In the genomic region with DNA sequence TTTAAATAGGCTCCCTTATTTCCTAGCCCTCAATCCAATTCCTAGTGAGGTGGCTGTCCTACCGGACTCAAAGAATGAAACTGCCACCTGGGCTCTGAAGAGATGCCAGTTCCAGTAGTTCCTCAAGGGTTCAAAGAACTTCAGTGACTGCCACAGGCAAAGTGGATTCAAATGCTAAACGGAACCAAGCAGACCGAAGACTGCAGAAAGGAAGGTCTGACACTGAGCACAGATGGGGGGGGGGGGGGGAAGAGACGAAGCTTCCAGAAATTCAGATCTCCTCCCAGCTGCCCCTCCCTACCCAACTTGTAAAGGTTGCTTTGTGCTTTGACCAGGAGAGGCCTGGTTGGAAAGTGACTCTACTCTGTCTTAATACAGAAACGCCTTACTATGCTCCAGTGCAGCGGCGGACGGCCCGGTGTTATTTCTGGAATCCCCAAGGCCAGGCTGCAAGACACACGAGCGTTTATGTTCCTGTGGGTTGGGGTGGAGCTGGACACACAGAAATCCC, we compare ENCODE assay signal across 8 mouse cellular contexts. TPM values are rescaled to one million over a fixed set of nuclear protein-coding genes. Genes with fewer than 3 reads are reported as not detected.
A peak's percentile ranks its signal among the peaks of the same experiment; 100 is the strongest.
DNase-seq lines count a peak whose midpoint lies in the region; ATAC-seq and TF ChIP-seq lines count a peak whose summit lies in the region.

No protein-coding gene starts in this region.

- TF ChIP-seq CTCF in ES-Bruce4 (IDR thresholded peaks at IDR 0.05; ENCODE audit: low read depth, low read length): no peak
- TF ChIP-seq CTCF in cerebellum, adult 2 months (IDR thresholded peaks at IDR 0.05; ENCODE audit: borderline replicate concordance, insufficient read depth, low read depth, low read length): no peak

- H3K9me3 ChIP-seq in kidney, embryonic 14.5 days (ENCODE audit: control insufficient read depth, low read length): no peaks in the 10 kb centered on the region
- H3K9me3 ChIP-seq in ES-Bruce4 (replicated peaks; ENCODE audit: control insufficient read depth, insufficient read depth, low read length, poor library complexity, severe bottlenecking): no peaks in the 10 kb centered on the region
- no peaks in the 10 kb centered on the region for H3K9me3 ChIP-seq in heart, embryonic 15.5 days (replicated peaks)
- H3K9me3 ChIP-seq in limb, embryonic 11.5 days (ENCODE audit: control insufficient read depth, low read length): no peaks in the 10 kb centered on the region

- DNase-seq in kidney, adult 8-10 months: no peak
- DNase-seq in cerebellum, adult 2 months: peak; percentile 55 to 64
- DNase-seq in limb, embryonic 11.5 days (ENCODE audit: low spot score): peak; percentile 25
- peak; percentile 25 for DNase-seq in right cerebral cortex, postnatal 14 days
- DNase-seq in urinary bladder, adult 2 months (ENCODE audit: low spot score): no peak

- peaks cover 15% of the 10 kb centered on the region; the same call in 1 of the 2 replicates for H3K4me1 ChIP-seq in kidney, embryonic 14.5 days (ENCODE audit: control insufficient read depth, insufficient read depth, low read length)
- no peaks in the 10 kb centered on the region for H3K4me1 ChIP-seq in ES-Bruce4 (ENCODE audit: control insufficient read depth, insufficient read depth, low read length)
- H3K4me1 ChIP-seq in cerebellum, adult 2 months (ENCODE audit: control insufficient read depth, insufficient read depth, low read length): no peaks in the 10 kb centered on the region
- peaks cover 27% of the 10 kb centered on the region for H3K4me1 ChIP-seq in heart, embryonic 15.5 days (replicated peaks)
- H3K4me1 ChIP-seq in limb, embryonic 11.5 days (ENCODE audit: control insufficient read depth, insufficient read depth, low read length): no peaks in the 10 kb centered on the region

- H3K4me2 ChIP-seq in kidney, embryonic 14.5 days (replicated peaks; ENCODE audit: low read depth, low read length): peak overlapping the region; percentile 56
- peak overlapping the region; percentile 80 for H3K4me2 ChIP-seq in heart, embryonic 15.5 days
- peak overlapping the region; percentile 58 for H3K4me2 ChIP-seq in limb, embryonic 11.5 days (ENCODE audit: low read depth, severe bottlenecking)

- H3K27me3 ChIP-seq in kidney, embryonic 14.5 days (ENCODE audit: control insufficient read depth, insufficient read depth, low read length): no peaks in the 10 kb centered on the region
- no peaks in the 10 kb centered on the region for H3K27me3 ChIP-seq in ES-Bruce4 (ENCODE audit: control insufficient read depth, insufficient read depth, low read length, poor library complexity, severe bottlenecking)
- no peaks in the 10 kb centered on the region for H3K27me3 ChIP-seq in cerebellum, adult 2 months (ENCODE audit: control insufficient read depth, insufficient read depth, low read length)
- no peaks in the 10 kb centered on the region for H3K27me3 ChIP-seq in heart, embryonic 15.5 days
- no peaks in the 10 kb centered on the region for H3K27me3 ChIP-seq in limb, embryonic 11.5 days (ENCODE audit: control insufficient read depth, insufficient read depth, low read length)

- no peak for ATAC-seq in kidney, embryonic 14.5 days (ENCODE audit: low FRiP score, low TSS enrichment)
- no peak for ATAC-seq in heart, embryonic 15.5 days (replicated peaks; ENCODE audit: insufficient number of reproducible peaks, insufficient read depth, low FRiP score, low read depth)
- no peak for ATAC-seq in limb, embryonic 11.5 days (ENCODE audit: insufficient number of reproducible peaks, low FRiP score, low TSS enrichment, low read depth)

- peak overlapping the region; percentile 92; the same call in 1 of the 2 replicates for H3K4me3 ChIP-seq in kidney, embryonic 14.5 days (ENCODE audit: low read length)
- peak overlapping the region; percentile 47 for H3K4me3 ChIP-seq in ES-Bruce4 (ENCODE audit: low read depth, low read length)
- peak overlapping the region; percentile 11 for H3K4me3 ChIP-seq in cerebellum, adult 2 months (replicated peaks; ENCODE audit: insufficient read depth, low read depth, low read length)
- H3K4me3 ChIP-seq in heart, embryonic 15.5 days: peak overlapping the region; percentile 79
- H3K4me3 ChIP-seq in limb, embryonic 11.5 days (ENCODE audit: low read depth, low read length): no peak overlapping the region

- peak overlapping the region; percentile 65; the same call in 1 of the 2 replicates for H3K9ac ChIP-seq in kidney, embryonic 14.5 days (ENCODE audit: low read depth, low read length)
- peak overlapping the region; percentile 87 for H3K9ac ChIP-seq in ES-Bruce4 (ENCODE audit: low read depth, poor library complexity, severe bottlenecking)
- peak overlapping the region; percentile 7; the same call in 1 of the 2 replicates for H3K9ac ChIP-seq in heart, embryonic 15.5 days
- H3K9ac ChIP-seq in limb, embryonic 11.5 days (ENCODE audit: low read length): no peak overlapping the region

- 44% methylated on average over 10 of the region's 11 CpGs for WGBS in kidney, embryonic 14.5 days
- WGBS in cerebellum, adult 2 months: 7% methylated on average over 11 of the region's 11 CpGs
- WGBS in heart, embryonic 15.5 days: 19% methylated on average over 11 of the region's 11 CpGs
- WGBS in limb, embryonic 11.5 days: 58% methylated on average over 11 of the region's 11 CpGs

- no peak for TF ChIP-seq POLR2A in ES-Bruce4 (IDR thresholded peaks at IDR 0.05; ENCODE audit: insufficient read depth, low read length)
- no peak for TF ChIP-seq POLR2A in cerebellum, adult 2 months (IDR thresholded peaks at IDR 0.05; ENCODE audit: borderline replicate concordance, insufficient read depth, low read length)

- peaks cover 22% of the 10 kb centered on the region for H3K36me3 ChIP-seq in kidney, embryonic 14.5 days (ENCODE audit: control insufficient read depth, insufficient read depth, low read length)
- peaks cover 26% of the 10 kb centered on the region for H3K36me3 ChIP-seq in ES-Bruce4 (ENCODE audit: control insufficient read depth, insufficient read depth, low read length, poor library complexity, severe bottlenecking)
- peaks cover 7% of the 10 kb centered on the region; the same call in 1 of the 2 replicates for H3K36me3 ChIP-seq in heart, embryonic 15.5 days
- peaks cover 6% of the 10 kb centered on the region; the same call in 1 of the 2 replicates for H3K36me3 ChIP-seq in limb, embryonic 11.5 days (ENCODE audit: control insufficient read depth, insufficient read depth, low read length)

- TF ChIP-seq EP300 in ES-Bruce4 (IDR thresholded peaks at IDR 0.05; ENCODE audit: insufficient read depth, low read depth, low read length): 0 out of 2 replicates have a peak, but pooled peaks have one; percentile 40

- no peak overlapping the region for H3K27ac ChIP-seq in kidney, embryonic 14.5 days (ENCODE audit: low read depth, low read length)
- peak overlapping the region; percentile 94 for H3K27ac ChIP-seq in ES-Bruce4 (ENCODE audit: insufficient read depth, low read length)
- H3K27ac ChIP-seq in cerebellum, adult 2 months (ENCODE audit: insufficient read depth, low read length): peak overlapping the region; percentile 92
- peak overlapping the region; percentile 78 for H3K27ac ChIP-seq in heart, embryonic 15.5 days
- no peak overlapping the region for H3K27ac ChIP-seq in limb, embryonic 11.5 days (replicated peaks; ENCODE audit: low read depth, low read length)

RNA-seq across cellular contexts. Expression of a gene that starts 1.2 kb away (rescaled TPM):
- polyA plus RNA-seq in kidney, embryonic 14.5 days (2014; fragmentation: Nextera tagmentation; extraction: Ambion mirVana): 785 and 857 TPM in 2 replicates
- 384 and 400 TPM in 2 replicates for polyA plus RNA-seq in ES-Bruce4 (2011; ENCODE audit: insufficient read depth, insufficient read length, low read depth, missing spikeins)
- 426 and 436 TPM in 2 replicates for polyA plus RNA-seq in cerebellum, adult 2 months (2012; rRNA removed)
- polyA plus RNA-seq in heart, embryonic 15.5 days (2015; fragmentation: Nextera tagmentation; extraction: Ambion mirVana): 365 and 366 TPM in 2 replicates
- polyA plus RNA-seq in limb, embryonic 11.5 days (2014; fragmentation: Nextera tagmentation; extraction: Ambion mirVana): 897 and 917 TPM in 2 replicates
- 195 and 205 TPM in 2 replicates for polyA plus RNA-seq in urinary bladder, adult 2 months (2012; rRNA removed)

RNA-seq across cellular contexts. Expression of a gene that starts 45.2 kb away (rescaled TPM):
- polyA plus RNA-seq in kidney, embryonic 14.5 days (2014; fragmentation: Nextera tagmentation; extraction: Ambion mirVana): 28.6 and 46.8 TPM in 2 replicates
- 36.4 and 37.0 TPM in 2 replicates for polyA plus RNA-seq in ES-Bruce4 (2011; ENCODE audit: insufficient read depth, insufficient read length, low read depth, missing spikeins)
- polyA plus RNA-seq in cerebellum, adult 2 months (2012; rRNA removed): 19.0 and 19.4 TPM in 2 replicates
- 25.1 and 30.2 TPM in 2 replicates for polyA plus RNA-seq in heart, embryonic 15.5 days (2015; fragmentation: Nextera tagmentation; extraction: Ambion mirVana)
- polyA plus RNA-seq in limb, embryonic 11.5 days (2014; fragmentation: Nextera tagmentation; extraction: Ambion mirVana): 41.7 and 44.4 TPM in 2 replicates
- polyA plus RNA-seq in urinary bladder, adult 2 months (2012; rRNA removed): 26.5 and 28.8 TPM in 2 replicates

Comparison
In these comparisons a context has a peak if more than half of its experiments do, and no peak if none do; other contexts are left out.
1. H3K27ac ChIP-seq: peak in ES-Bruce4 (single experiment), cerebellum, adult 2 months (single experiment) and heart, embryonic 15.5 days (single experiment); none in kidney, embryonic 14.5 days (single experiment) and limb, embryonic 11.5 days (single experiment).
2. DNase-seq: peak in cerebellum, adult 2 months (2 of 2), limb, embryonic 11.5 days (single experiment) and right cerebral cortex, postnatal 14 days (single experiment); none in kidney, adult 8-10 months (0 of 2) and urinary bladder, adult 2 months (single experiment).
3. Peak in every context shown above with its lines, with median percentiles within 50 percentile points of each other: H3K4me2 ChIP-seq.